Mouse (Mus musculus) cortical plate, adult 2 months (tissue): ENCODE results near the gene Jph2.

Source experiments
- CTCF ChIP-seq: fragments of 200-500 bp; IDR thresholded peaks from 2 replicates; pipeline ENCODE4 v1.5.1; 2011; ENCODE audit warnings: mild to moderate bottlenecking, control low read depth, low read length; ENCODE audit not compliant: insufficient read depth; ENCODE audit errors: extremely low read depth
- POLR2A ChIP-seq: fragments of 200-500 bp; IDR thresholded peaks from 2 replicates; pipeline ENCODE4 v1.6.1; 2011; ENCODE audit warnings: mild to moderate bottlenecking, low read length, control low read depth; ENCODE audit not compliant: insufficient read depth; ENCODE audit errors: extremely low read depth

DNA sequence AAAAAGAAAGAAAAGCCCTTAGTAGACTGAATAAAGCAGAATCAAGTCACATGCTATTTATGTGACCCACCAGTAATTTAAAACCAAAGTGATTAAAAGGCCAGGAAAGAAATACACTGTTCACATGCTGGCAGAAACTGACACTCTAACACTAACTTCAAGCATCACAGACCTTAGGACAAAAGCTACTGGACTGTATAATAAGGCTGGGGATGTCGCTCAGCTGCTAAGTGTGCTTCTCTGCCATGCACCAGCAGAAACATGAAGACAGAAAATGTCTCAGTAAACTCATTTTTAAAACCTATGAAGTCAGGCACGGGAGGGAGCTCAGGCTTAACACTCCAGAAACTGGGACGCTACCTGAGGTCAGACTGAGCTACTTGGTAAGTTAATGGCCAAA lies 12.4 kb upstream of the Jph2 start:
- TF ChIP-seq CTCF = no peak
- TF ChIP-seq POLR2A = no peak
